Mouse (Mus musculus) ovary, adult 18-20 months (tissue): ENCODE measurements around the gene Phf19.
A peak's percentile ranks its signal among the peaks of the same experiment; 100 is the strongest.

Experiments used
- DNase-seq: peaks from one replicate; pipeline ENCODE4 v3.0.0; 2022; ENCODE audit warnings: low spot score, mixed read lengths

Phf19 gene

GRCm38 (mm10) chr2:34913218-34914068 is at the start of gene Phf19:
Gene Phf19 (minus strand): TSS chr2:34914026.
- no peak for DNase-seq

DNA sequence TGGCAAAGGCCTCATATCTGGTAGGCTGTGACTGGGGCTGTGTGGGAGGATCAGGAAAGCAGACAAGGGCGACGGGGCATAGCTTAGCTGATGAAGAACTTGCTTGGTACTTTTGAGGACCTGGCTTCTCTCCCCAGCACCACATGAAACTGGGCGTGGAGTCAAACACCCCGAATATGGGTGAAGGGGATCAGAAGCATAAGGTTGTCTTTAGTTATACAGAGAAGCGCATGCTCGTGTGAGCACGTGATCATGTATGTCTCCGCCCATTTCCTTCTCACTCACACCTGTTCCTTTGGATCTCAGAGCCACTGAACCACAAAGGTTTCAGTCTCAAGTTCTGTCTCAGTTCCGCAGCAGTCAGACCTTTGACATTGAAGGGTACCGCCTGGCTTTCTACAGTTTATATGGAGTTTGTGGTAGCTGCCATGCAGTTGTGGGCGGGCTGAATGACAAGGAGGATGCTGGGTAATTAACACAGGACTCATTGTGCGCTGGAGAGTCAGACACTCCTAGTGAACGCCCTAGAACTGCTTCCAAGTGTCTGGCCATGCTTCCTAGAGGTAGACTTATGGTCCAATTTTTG is 49.6 kb upstream of the Phf19 start:
- DNase-seq, result no peak

DNA sequence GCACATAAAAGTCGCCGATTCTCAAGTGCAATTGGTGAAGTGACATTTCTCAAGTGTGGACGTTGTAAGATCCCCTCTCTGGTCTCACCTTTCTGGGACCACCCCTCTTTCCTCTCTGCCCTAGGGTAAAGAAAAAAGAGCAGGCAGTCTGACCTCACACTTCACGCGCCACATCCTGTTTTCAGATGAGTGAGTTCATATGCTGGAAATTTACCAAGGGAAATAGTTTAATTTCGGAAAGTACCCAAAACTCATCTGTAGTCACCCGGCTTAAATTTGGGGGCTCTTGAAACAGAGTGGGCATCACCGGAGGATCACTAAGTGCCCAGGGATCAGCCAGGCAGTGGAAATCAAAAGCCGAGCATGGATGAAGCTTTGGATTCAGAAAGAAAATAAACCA is 49.1 kb upstream of the Phf19 start:
- DNase-seq, result no peak

DNA sequence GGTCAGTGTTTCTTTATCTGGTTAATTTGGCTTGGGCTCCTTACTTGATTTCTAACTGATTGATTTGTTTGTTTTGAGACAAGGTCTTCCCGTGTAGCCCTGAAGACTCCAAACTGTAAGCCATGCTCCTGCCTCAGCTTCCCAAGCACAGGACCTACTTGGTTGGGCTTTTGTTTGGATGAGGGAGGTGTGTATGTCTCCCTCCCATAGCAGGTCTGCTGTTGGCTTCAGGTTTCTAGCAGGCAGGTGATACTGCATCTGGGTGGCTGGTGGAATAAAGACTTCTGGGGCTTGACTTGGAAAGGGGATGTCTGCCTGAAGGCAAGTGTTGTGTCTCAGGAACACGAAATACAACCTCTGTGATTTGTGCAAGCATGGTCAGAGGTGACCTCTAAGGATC is 48.4 kb upstream of the Phf19 start:
- DNase-seq, result no peak

GRCm38 (mm10) chr2:34961481-34962036 is 47.7 kb upstream of the Phf19 start, which contains the start of gene Traf1:
Gene Traf1 (minus strand): TSS chr2:34961772.
- peak; percentile 52 for DNase-seq

- DNase-seq, result no peak
Observed at GRCm38 (mm10) chr2:34960966-34961365, 47.1 kb upstream of the Phf19 start.

- no peak for DNase-seq
Observed at GRCm38 (mm10) chr2:34960466-34960865, 46.6 kb upstream of the Phf19 start.

GRCm38 (mm10) chr2:34958582-34958981 is 44.8 kb upstream of the Phf19 start:
- no peak for DNase-seq

DNA sequence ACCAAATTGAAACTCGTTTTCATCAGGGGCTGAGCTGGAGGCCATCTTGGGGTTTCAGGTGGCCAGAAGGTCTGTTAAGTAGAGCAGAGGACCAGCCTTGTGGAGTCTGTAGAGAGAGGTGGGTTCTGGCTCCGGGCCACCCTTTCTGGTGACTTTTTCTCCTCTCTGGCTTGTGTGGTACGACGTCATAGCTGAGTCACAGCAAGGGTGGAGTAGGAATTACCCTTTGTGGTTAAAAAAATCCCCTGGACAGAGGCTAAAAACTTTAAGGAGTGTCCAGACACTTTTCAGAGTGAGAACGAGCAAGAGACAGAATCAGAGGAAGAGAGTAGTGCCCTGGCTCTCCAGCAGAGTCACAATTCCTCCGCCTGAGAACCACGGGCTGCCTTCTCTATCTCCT is 44.2 kb upstream of the Phf19 start:
- no peak for DNase-seq

DNA sequence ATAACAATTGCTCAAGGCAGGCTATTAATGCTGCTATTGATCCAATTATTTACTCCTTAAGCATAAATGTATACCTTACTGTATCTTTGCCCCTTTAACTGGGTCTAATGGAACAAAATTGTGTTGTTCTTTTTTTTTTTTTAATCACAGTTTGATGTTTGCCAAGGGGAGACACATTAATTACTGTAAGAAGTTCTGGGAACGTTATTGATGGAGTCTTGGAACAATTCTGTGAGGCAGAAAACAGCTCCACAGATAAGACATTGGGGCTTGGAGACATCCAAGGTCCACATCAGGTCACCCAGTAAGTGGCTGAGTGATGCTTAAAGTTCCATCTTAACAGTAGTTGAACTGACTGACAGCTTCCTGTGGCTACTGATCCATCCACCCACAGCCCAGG is 43.6 kb upstream of the Phf19 start:
- DNase-seq, result no peak

DNA sequence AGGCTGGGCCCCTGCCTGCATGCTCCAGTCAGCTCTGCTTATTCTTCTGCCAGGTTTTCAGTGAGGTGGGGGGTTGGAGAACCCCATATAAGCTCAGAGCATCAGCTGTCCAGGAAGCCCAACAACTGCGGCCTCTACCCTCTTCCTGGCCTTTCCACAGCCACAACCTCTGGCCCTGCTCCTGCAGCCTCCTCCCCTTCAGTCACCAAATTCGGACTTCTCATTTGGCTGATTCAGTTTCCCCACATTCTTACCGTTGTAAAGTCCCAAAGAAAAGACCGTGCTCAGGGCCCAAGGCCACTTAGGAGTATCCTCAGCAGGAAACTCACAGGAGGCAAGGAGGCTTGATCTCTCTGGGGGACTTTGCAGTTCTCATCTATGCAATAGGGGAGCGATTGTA is 43.1 kb upstream of the Phf19 start:
- DNase-seq, result no peak

DNA sequence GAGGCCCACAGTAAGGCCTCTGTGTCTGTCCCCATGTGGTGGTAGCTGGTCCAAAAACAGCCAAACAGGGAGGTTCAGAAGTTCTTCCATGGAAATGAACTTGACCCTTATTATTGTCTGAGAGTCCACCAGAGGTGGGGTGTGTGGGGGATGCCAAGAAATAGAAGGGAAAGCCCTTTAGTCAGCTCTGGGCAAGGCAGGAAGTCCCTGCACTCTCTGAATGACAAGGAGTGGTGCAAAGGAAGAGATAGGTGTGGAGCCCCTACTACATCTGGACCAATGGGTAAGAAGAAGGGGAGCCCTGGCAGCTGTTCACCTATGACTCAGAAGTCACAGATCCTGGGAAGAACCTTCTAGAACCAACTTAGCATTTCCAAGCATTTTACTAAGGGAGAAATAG is 40.5 kb upstream of the Phf19 start:
- DNase-seq, result no peak

- DNase-seq, result no peak
Observed at GRCm38 (mm10) chr2:34953547-34954116, 39.8 kb upstream of the Phf19 start.

GRCm38 (mm10) chr2:34953018-34953417 is 39.2 kb upstream of the Phf19 start:
- no peak for DNase-seq

DNA sequence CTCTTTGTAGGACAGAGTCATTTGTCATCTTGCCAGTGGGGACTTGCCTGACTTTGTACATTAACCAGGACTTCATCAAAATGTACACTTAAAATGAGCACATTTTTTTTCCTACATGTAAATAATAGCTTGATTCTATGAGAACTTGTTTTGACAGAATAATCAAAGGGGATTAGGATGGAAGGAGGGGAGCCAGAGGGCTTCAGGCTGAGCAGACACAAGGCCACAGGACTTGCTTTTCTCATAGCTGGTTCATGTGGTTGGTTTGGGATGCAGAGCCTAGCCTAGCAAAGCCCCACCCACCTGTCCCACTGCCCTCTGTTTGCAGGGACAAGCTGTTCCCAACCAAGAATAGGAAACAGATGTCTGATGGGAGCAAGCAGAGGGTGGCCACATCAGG is 37.6 kb upstream of the Phf19 start:
- DNase-seq, result no peak

- no peak for DNase-seq
Observed at GRCm38 (mm10) chr2:34948622-34949021, 34.8 kb upstream of the Phf19 start.

- no peak for DNase-seq
Observed at GRCm38 (mm10) chr2:34946046-34946445, 32.2 kb upstream of the Phf19 start.

DNA sequence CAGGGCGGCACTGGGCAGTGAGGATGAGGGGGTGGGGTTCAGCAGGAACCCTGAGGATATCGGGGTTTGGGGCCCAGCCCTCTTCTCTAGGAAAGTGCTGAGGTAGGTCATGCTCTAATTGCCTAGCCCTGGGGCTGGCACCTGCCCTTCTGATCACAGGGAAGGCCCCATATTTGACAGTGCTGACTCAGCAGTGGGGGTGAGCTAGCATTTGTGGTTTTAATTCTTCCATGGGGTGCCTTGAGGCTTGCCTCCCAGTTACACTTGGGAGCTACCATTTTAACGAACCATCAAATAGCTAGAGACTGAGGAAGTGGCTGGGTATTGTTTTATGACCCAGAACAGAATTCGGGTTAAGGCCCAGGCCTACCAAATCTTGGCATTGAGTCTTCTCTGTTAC is 31.8 kb upstream of the Phf19 start:
- no peak for DNase-seq

GRCm38 (mm10) chr2:34944761-34945160 is 30.9 kb upstream of the Phf19 start:
- DNase-seq, result no peak

GRCm38 (mm10) chr2:34943556-34944120 is 29.8 kb upstream of the Phf19 start:
- DNase-seq, result no peak

GRCm38 (mm10) chr2:34941061-34941675 is 27.3 kb upstream of the Phf19 start:
- no peak for DNase-seq

DNA sequence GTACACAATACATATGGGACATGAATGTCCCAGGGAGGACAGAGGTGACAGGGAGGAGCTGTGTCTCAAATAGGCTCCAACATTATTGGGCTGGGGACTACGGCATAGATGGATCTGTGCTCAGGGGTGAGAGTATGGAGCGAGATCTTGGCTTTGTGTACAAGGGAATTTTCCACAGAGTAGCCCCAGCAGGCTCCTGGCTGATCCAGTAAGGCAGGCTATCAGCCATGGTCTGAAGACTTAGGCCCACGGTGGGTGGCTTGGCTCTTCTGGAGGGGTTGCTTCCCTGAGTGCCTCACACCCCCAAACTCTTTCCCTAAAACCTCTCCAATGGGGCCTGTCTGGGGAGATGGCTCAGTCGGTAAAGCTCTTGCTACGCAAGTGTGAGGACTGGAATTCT is 26.4 kb upstream of the Phf19 start:
- DNase-seq, result no peak
